23 mouse cellular contexts compared by ENCODE assay signal in genomic region chr10:67295331-67295730, GRCm38 (mm10). TPM values are rescaled to one million over a fixed set of nuclear protein-coding genes. Genes with fewer than 3 reads are reported as not detected.
A peak's percentile ranks its signal among the peaks of the same experiment; 100 is the strongest.
DNase-seq lines count a peak whose midpoint lies in the region; ATAC-seq and TF ChIP-seq lines count a peak whose summit lies in the region.
"Had no signal": no experiment of that assay in that cellular context is flagged by ENCODE, and none has a peak within 500 bp of the region (broad histone marks: within the 10 kb centered on the region; RNA-seq: fewer than 3 reads in every experiment).

No protein-coding gene starts in this region.

- no peak overlapping the region for H3K9ac ChIP-seq in midbrain, embryonic 11.5 days (ENCODE audit: low read length)
- H3K9ac ChIP-seq in midbrain, embryonic 13.5 days (replicated peaks): no peak overlapping the region
- no peak overlapping the region for H3K9ac ChIP-seq in liver, embryonic 14.5 days (replicated peaks)
- H3K9ac ChIP-seq in kidney, embryonic 15.5 days: no peak overlapping the region
- H3K9ac ChIP-seq: forebrain, embryonic 13.5 days; forebrain, postnatal 0 days had no signal

- no peaks in the 10 kb centered on the region for H3K36me3 ChIP-seq in midbrain, embryonic 11.5 days (ENCODE audit: control insufficient read depth, insufficient read depth, low read length)
- no peaks in the 10 kb centered on the region for H3K36me3 ChIP-seq in midbrain, embryonic 13.5 days
- H3K36me3 ChIP-seq in liver, embryonic 14.5 days (replicated peaks; ENCODE audit: control insufficient read depth, insufficient read depth, low read depth): no peaks in the 10 kb centered on the region
- H3K36me3 ChIP-seq in kidney, embryonic 15.5 days: no peaks in the 10 kb centered on the region
- H3K36me3 ChIP-seq: embryonic facial prominence, embryonic 10.5 days; heart, embryonic 13.5 days had no signal

- peak; percentile 40 for TF ChIP-seq EP300 in liver, embryonic 14.5 days (IDR thresholded peaks at IDR 0.05; ENCODE audit: low read depth)

- no peaks in the 10 kb centered on the region for H3K9me3 ChIP-seq in midbrain, embryonic 11.5 days (ENCODE audit: control insufficient read depth, low read length)
- H3K9me3 ChIP-seq in midbrain, embryonic 13.5 days: no peaks in the 10 kb centered on the region
- H3K9me3 ChIP-seq in liver, embryonic 14.5 days (ENCODE audit: control insufficient read depth, low read length): no peaks in the 10 kb centered on the region
- H3K9me3 ChIP-seq in kidney, embryonic 15.5 days (replicated peaks): no peaks in the 10 kb centered on the region
- H3K9me3 ChIP-seq: embryonic facial prominence, embryonic 10.5 days; forebrain, embryonic 13.5 days; heart, embryonic 13.5 days had no signal

- no peak overlapping the region for H3K27ac ChIP-seq in midbrain, embryonic 11.5 days (ENCODE audit: low read depth, low read length)
- H3K27ac ChIP-seq in midbrain, embryonic 13.5 days: no peak overlapping the region
- peak overlapping the region; percentile 43; the same call in 1 of the 2 replicates for H3K27ac ChIP-seq in liver, embryonic 14.5 days
- no peak overlapping the region for H3K27ac ChIP-seq in kidney, embryonic 15.5 days
- H3K27ac ChIP-seq: embryonic facial prominence, embryonic 10.5 days; forebrain, embryonic 13.5 days; gastrocnemius, adult 2 months; heart, embryonic 13.5 days had no signal

- TF ChIP-seq CTCF in liver, embryonic 14.5 days (IDR thresholded peaks at IDR 0.05; ENCODE audit: low read depth): no peak

- no peaks in the 10 kb centered on the region for H3K27me3 ChIP-seq in midbrain, embryonic 11.5 days (ENCODE audit: control insufficient read depth, insufficient read depth, low read length)
- no peaks in the 10 kb centered on the region for H3K27me3 ChIP-seq in midbrain, embryonic 13.5 days
- H3K27me3 ChIP-seq in liver, embryonic 14.5 days (ENCODE audit: control insufficient read depth, insufficient read depth, low read length): no peaks in the 10 kb centered on the region
- H3K27me3 ChIP-seq in kidney, embryonic 15.5 days: no peaks in the 10 kb centered on the region
- H3K27me3 ChIP-seq: forebrain, embryonic 13.5 days; heart, embryonic 13.5 days; Patski had no signal

- peak; percentile 57 for DNase-seq in midbrain, embryonic 11.5 days (ENCODE audit: low spot score, missing footprints)
- no peak for DNase-seq in liver, embryonic 14.5 days (ENCODE audit: low read depth in 3 of 3, low spot score in 3 of 3)
- DNase-seq in kidney, adult 11 months: no peak
- no peak for DNase-seq in frontal cortex, postnatal 14 days (ENCODE audit: low spot score in 2 of 2)
- DNase-seq: adrenal gland, adult 2 months; adrenal gland, postnatal 25 days; B cell, adult 2 months; cerebellum, adult 2 months; cerebellum, postnatal 10 days; forebrain, postnatal 0 days; gastrocnemius, adult 2 months; gastrocnemius, postnatal 36 days; heart, adult 11 months; heart, postnatal 36 days had no signal

- WGBS in midbrain, embryonic 11.5 days: 84% methylated on average over 5 of the region's 5 CpGs
- WGBS in midbrain, embryonic 13.5 days: 83% methylated on average over 5 of the region's 5 CpGs
- 21% methylated on average over 5 of the region's 5 CpGs for WGBS in liver, embryonic 14.5 days (ENCODE audit: insufficient replicate concordance)
- WGBS in kidney, embryonic 15.5 days: 66% methylated on average over 5 of the region's 5 CpGs

- ATAC-seq in midbrain, embryonic 11.5 days (ENCODE audit: low FRiP score): no peak
- ATAC-seq in midbrain, embryonic 13.5 days: no peak
- ATAC-seq in liver, embryonic 14.5 days (ENCODE audit: insufficient read depth): peak; percentile 49; the same call in 1 of the 2 replicates
- ATAC-seq in megakaryocyte progenitor cell, adult 5-6 weeks (replicated peaks; ENCODE audit: poor library complexity): peak; percentile 33
- ATAC-seq in kidney, embryonic 15.5 days (replicated peaks; ENCODE audit: low FRiP score): no peak
- ATAC-seq: CD4-positive, CD25-positive, alpha-beta regulatory T cell, adult 4 months; forebrain, embryonic 13.5 days; forebrain, postnatal 0 days; hindbrain, embryonic 16.5 days; Patski had no signal

- no peaks in the 10 kb centered on the region for H3K4me1 ChIP-seq in midbrain, embryonic 11.5 days (ENCODE audit: control insufficient read depth, insufficient read depth, low read length)
- no peaks in the 10 kb centered on the region for H3K4me1 ChIP-seq in midbrain, embryonic 13.5 days (replicated peaks)
- peaks cover 0 to 28% of the 10 kb centered on the region in 2 experiments for H3K4me1 ChIP-seq in liver, embryonic 14.5 days (replicated peaks; ENCODE audit: control insufficient read depth in 2 of 2, insufficient read depth in 2 of 2, low read length in 1 of 2)
- H3K4me1 ChIP-seq in kidney, embryonic 15.5 days: peaks cover 3% of the 10 kb centered on the region; the same call in 1 of the 2 replicates
- H3K4me1 ChIP-seq: embryonic facial prominence, embryonic 10.5 days; forebrain, embryonic 13.5 days had no signal

- H3K4me2 ChIP-seq in midbrain, embryonic 11.5 days: no peak overlapping the region
- H3K4me2 ChIP-seq in midbrain, embryonic 13.5 days (replicated peaks): no peak overlapping the region
- H3K4me2 ChIP-seq in liver, embryonic 14.5 days (ENCODE audit: low read depth): no peak overlapping the region; the same call in 1 of the 2 replicates
- H3K4me2 ChIP-seq in kidney, embryonic 15.5 days: no peak overlapping the region
- H3K4me2 ChIP-seq: forebrain, embryonic 13.5 days; heart, embryonic 13.5 days had no signal

- H3K4me3 ChIP-seq in midbrain, embryonic 11.5 days (ENCODE audit: low read depth, low read length): no peak overlapping the region
- no peak overlapping the region for H3K4me3 ChIP-seq in midbrain, embryonic 13.5 days (replicated peaks)
- H3K4me3 ChIP-seq in liver, embryonic 14.5 days (ENCODE audit: insufficient read depth in 1 of 2, low read depth in 2 of 2, low read length in 2 of 2): no peak overlapping the region
- no peak overlapping the region for H3K4me3 ChIP-seq in kidney, embryonic 15.5 days (replicated peaks)
- H3K4me3 ChIP-seq: embryonic facial prominence, embryonic 10.5 days; forebrain, embryonic 13.5 days; gastrocnemius, adult 2 months; heart, embryonic 13.5 days had no signal

RNA-seq across cellular contexts. Expression of gene Nrbf2, which starts 10.2 kb away (rescaled TPM):
- 43.6 and 51.1 TPM in 2 replicates for polyA plus RNA-seq in midbrain, embryonic 11.5 days (2014; fragmentation: Nextera tagmentation; extraction: Ambion mirVana)
- polyA plus RNA-seq in midbrain, embryonic 13.5 days (2015; fragmentation: Nextera tagmentation; extraction: Ambion mirVana): 43.0 and 43.3 TPM in 2 replicates
- polyA plus RNA-seq in liver, embryonic 14.5 days (2012; rRNA removed): 3.4 and 5.5 TPM in 2 replicates
- polyA plus RNA-seq in liver, embryonic 14.5 days (2014; fragmentation: Nextera tagmentation; extraction: Ambion mirVana): 15.0 and 15.5 TPM in 2 replicates
- total RNA-seq in megakaryocyte progenitor cell, adult 5-6 weeks (2015): 32.2 and 33.6 TPM in 2 replicates
- total RNA-seq in megakaryocyte progenitor cell, adult 5-6 weeks (2017): 13.2 and 21.9 TPM in 2 replicates
- polyA plus RNA-seq in kidney, embryonic 15.5 days (2015; fragmentation: Nextera tagmentation; extraction: Ambion mirVana): 34.9 and 35.6 TPM in 2 replicates

Comparison
In these comparisons a context has a peak if more than half of its experiments do, and no peak if none do; other contexts are left out.
1. ATAC-seq: peak in liver, embryonic 14.5 days (single experiment) and megakaryocyte progenitor cell, adult 5-6 weeks (single experiment); none in midbrain, embryonic 11.5 days (single experiment), midbrain, embryonic 13.5 days (single experiment) and kidney, embryonic 15.5 days (single experiment).